Mouse (Mus musculus) c-Kit-positive CD71-positive TER-119-negative erythroid progenitor cells, embryonic 14.5 days (primary cell): ENCODE measurements at regions not wholly inside any gene's neighbourhood (a gene's known extent, or its start where the extent isn't known, plus 50 kb on each side); places are given as distances from the start of the nearest gene placed in this dataset.

Experiments used
- DNase-seq: peaks from one replicate; pipeline ENCODE4 v3.0.0-alpha.2; 2013; ENCODE audit warnings: low read depth

- no peak for DNase-seq
These were observed 243.9 kb downstream of the Tcf7l2 start for GRCm38 (mm10) chr19:55985518-55985917.

- DNase-seq: no peak
These were observed 250.4 kb downstream of the Tcf7l2 start for GRCm38 (mm10) chr19:55991791-55992726.

- no peak for DNase-seq
These were observed 251.1 kb downstream of the Tcf7l2 start for GRCm38 (mm10) chr19:55992727-55993066.

GRCm38 (mm10) chr19:55995721-55996120, 254.1 kb downstream of the Tcf7l2 start:
- no peak for DNase-seq

- DNase-seq: no peak
These were observed 257.0 kb downstream of the Tcf7l2 start for GRCm38 (mm10) chr19:55998454-55999180.

- no peak for DNase-seq
These were observed 257.8 kb downstream of the Tcf7l2 start for GRCm38 (mm10) chr19:55999409-55999808.

- DNase-seq: no peak
These were observed 259.8 kb downstream of the Tcf7l2 start for GRCm38 (mm10) chr19:56001428-56001827.

- DNase-seq: no peak
These were observed 264.3 kb downstream of the Tcf7l2 start for GRCm38 (mm10) chr19:56005886-56006285.

GRCm38 (mm10) chr19:56007433-56007832, 265.8 kb downstream of the Tcf7l2 start:
- DNase-seq: no peak

- no peak for DNase-seq
These were observed 269.1 kb downstream of the Tcf7l2 start for GRCm38 (mm10) chr19:56010766-56011165.

GRCm38 (mm10) chr19:56011292-56011691, 269.7 kb downstream of the Tcf7l2 start:
- no peak for DNase-seq

- no peak for DNase-seq
These were observed 270.2 kb upstream of the Habp2 start for GRCm38 (mm10) chr19:56016548-56017346.

- no peak for DNase-seq
These were observed 269.4 kb upstream of the Habp2 start for GRCm38 (mm10) chr19:56017524-56017923.

GRCm38 (mm10) chr19:56019143-56019542, 267.8 kb upstream of the Habp2 start:
- no peak for DNase-seq

- DNase-seq: no peak
These were observed 264.6 kb upstream of the Habp2 start for GRCm38 (mm10) chr19:56022348-56022747.

GRCm38 (mm10) chr19:56024599-56024998, 262.3 kb upstream of the Habp2 start:
- no peak for DNase-seq

- DNase-seq: no peak
These were observed 257.3 kb upstream of the Habp2 start for GRCm38 (mm10) chr19:56029428-56030281.

- DNase-seq: no peak
These were observed 256.5 kb upstream of the Habp2 start for GRCm38 (mm10) chr19:56030401-56030925.

GRCm38 (mm10) chr19:56034552-56034951, 252.4 kb upstream of the Habp2 start:
- DNase-seq: no peak

GRCm38 (mm10) chr19:56037584-56037983, 249.4 kb upstream of the Habp2 start:
- no peak for DNase-seq
